20 mouse cellular contexts compared by ENCODE assay signal in the genomic region with DNA sequence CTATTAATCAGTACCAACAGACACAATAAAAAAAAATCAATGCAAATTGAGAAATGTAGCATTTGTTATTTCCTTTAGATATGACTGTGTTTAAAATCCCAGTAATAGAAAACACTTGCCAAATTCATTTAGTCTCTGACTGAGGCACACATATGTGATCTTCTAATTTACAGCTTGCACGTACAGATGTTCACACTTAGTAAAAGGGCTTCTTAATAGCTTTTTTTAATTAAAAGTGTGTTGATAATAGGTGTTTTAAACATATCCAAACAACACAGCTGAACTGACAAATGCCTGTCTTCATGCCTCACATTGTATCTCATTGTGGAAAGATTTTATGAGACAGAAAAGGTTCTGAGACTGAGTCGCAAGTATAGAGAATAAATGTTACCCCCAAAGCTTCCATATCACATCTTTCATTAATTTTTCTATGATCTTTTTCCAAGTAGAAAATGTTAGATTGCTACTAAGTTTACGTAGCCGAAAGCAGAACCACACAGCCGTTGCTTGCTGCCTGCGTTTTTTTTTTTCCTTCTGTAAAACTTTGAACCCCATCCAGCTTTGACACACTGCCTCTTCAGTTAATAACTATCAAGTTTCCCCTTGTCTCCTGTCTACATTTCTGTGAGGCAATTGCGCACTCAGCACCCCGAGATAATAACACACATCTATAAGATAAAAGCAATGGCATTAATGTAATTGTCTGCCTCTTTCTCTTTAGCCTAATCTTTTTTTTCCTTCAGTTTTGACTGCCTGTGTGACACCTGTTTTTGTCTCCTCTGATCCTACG.
DNase-seq lines count a peak whose midpoint lies in the region; ATAC-seq and TF ChIP-seq lines count a peak whose summit lies in the region.
"Had no signal": no experiment of that assay in that cellular context is flagged by ENCODE, and none has a peak within 500 bp of the region (broad histone marks: within the 10 kb centered on the region; RNA-seq: fewer than 3 reads in every experiment).

No protein-coding gene starts in this region.

- no peak for DNase-seq in forebrain, postnatal 0 days
- no peak for DNase-seq in forebrain, embryonic 11.5 days (ENCODE audit: low spot score)
- no peak for DNase-seq in limb, embryonic 10.5 days (ENCODE audit: low spot score)
- no peak for DNase-seq in kidney, postnatal 0 days (ENCODE audit: low spot score)
- no peak for DNase-seq in Muller cell, postnatal 12 days (ENCODE audit: inconsistent ontology term)
- no peak for DNase-seq in adrenal gland, postnatal 25 days
- DNase-seq: adrenal gland, postnatal 14 days; B cell, adult 2 months; cerebellum, adult 9-10 months; heart, postnatal 4 days; lung, adult 2 months; thymus, postnatal 4 days had no signal

- H3K9ac ChIP-seq in forebrain, postnatal 0 days = no peak overlapping the region
- H3K9ac ChIP-seq in forebrain, embryonic 11.5 days (ENCODE audit: low read length) = no peak overlapping the region
- no peak overlapping the region for H3K9ac ChIP-seq in limb, embryonic 12.5 days (replicated peaks)
- H3K9ac ChIP-seq in kidney, postnatal 0 days (ENCODE audit: low read depth, low read length) = no peak overlapping the region
- H3K9ac ChIP-seq: midbrain, embryonic 13.5 days had no signal

- H3K4me1 ChIP-seq in forebrain, postnatal 0 days (ENCODE audit: insufficient read depth) = no peaks in the 10 kb centered on the region
- H3K4me1 ChIP-seq in forebrain, embryonic 11.5 days (replicated peaks; ENCODE audit: control insufficient read depth, insufficient read depth, low read length) = no peaks in the 10 kb centered on the region
- H3K4me1 ChIP-seq in limb, embryonic 12.5 days (replicated peaks) = peaks cover 44% of the 10 kb centered on the region
- peaks cover 58% of the 10 kb centered on the region for H3K4me1 ChIP-seq in limb, embryonic 10.5 days
- H3K4me1 ChIP-seq in kidney, postnatal 0 days (replicated peaks; ENCODE audit: insufficient read depth, low read length) = peaks cover 8% of the 10 kb centered on the region; the same call in 1 of the 2 replicates
- H3K4me1 ChIP-seq: midbrain, embryonic 13.5 days had no signal

- 0 out of 2 replicates have a peak overlapping the region, but pooled peaks have one; percentile 8 for H3K4me2 ChIP-seq in forebrain, postnatal 0 days (ENCODE audit: low read depth)
- H3K4me2 ChIP-seq in forebrain, embryonic 11.5 days (ENCODE audit: low read depth, low read length, severe bottlenecking) = no peak overlapping the region
- H3K4me2 ChIP-seq in limb, embryonic 12.5 days = peak overlapping the region; percentile 6; the same call in 1 of the 2 replicates
- H3K4me2 ChIP-seq in kidney, postnatal 0 days (ENCODE audit: low read length) = peak overlapping the region; percentile 13
- H3K4me2 ChIP-seq: liver, embryonic 11.5 days; midbrain, embryonic 13.5 days had no signal

- no peak overlapping the region for H3K4me3 ChIP-seq in forebrain, postnatal 0 days (ENCODE audit: low read depth, low read length)
- no peak overlapping the region for H3K4me3 ChIP-seq in forebrain, embryonic 11.5 days (ENCODE audit: low read depth, low read length)
- H3K4me3 ChIP-seq in limb, embryonic 12.5 days (replicated peaks) = no peak overlapping the region
- no peak overlapping the region for H3K4me3 ChIP-seq in limb, embryonic 10.5 days
- no peak overlapping the region for H3K4me3 ChIP-seq in kidney, postnatal 0 days (replicated peaks; ENCODE audit: low read depth, low read length)
- H3K4me3 ChIP-seq: erythroblast, embryonic 14.5 days; midbrain, embryonic 13.5 days had no signal

- no peak for TF ChIP-seq CTCF in forebrain, postnatal 0 days (IDR thresholded peaks at IDR 0.05; ENCODE audit: low read depth)
- no peak for TF ChIP-seq CTCF in kidney, postnatal 0 days (IDR thresholded peaks at IDR 0.05; ENCODE audit: low read depth)

- no peaks in the 10 kb centered on the region for H3K36me3 ChIP-seq in forebrain, postnatal 0 days (ENCODE audit: insufficient read depth)
- H3K36me3 ChIP-seq in forebrain, embryonic 11.5 days (ENCODE audit: control insufficient read depth, insufficient read depth, low read length) = no peaks in the 10 kb centered on the region
- no peaks in the 10 kb centered on the region for H3K36me3 ChIP-seq in limb, embryonic 12.5 days
- H3K36me3 ChIP-seq in limb, embryonic 10.5 days = no peaks in the 10 kb centered on the region
- H3K36me3 ChIP-seq in kidney, postnatal 0 days (ENCODE audit: insufficient read depth, low read length) = no peaks in the 10 kb centered on the region
- H3K36me3 ChIP-seq: midbrain, embryonic 13.5 days had no signal

- ATAC-seq in forebrain, postnatal 0 days = no peak; the same call in 1 of the 2 replicates
- no peak for ATAC-seq in forebrain, embryonic 11.5 days (replicated peaks; ENCODE audit: low FRiP score)
- ATAC-seq in limb, embryonic 12.5 days (ENCODE audit: insufficient number of reproducible peaks, insufficient read depth, low FRiP score, low TSS enrichment, low read depth) = no peak
- no peak for ATAC-seq in kidney, postnatal 0 days (replicated peaks; ENCODE audit: low FRiP score, low read depth)
- ATAC-seq: activated CD4-positive, CD25-positive, alpha-beta regulatory T cell, adult 4 months; hindbrain, embryonic 16.5 days; midbrain, embryonic 13.5 days; Patski had no signal

- H3K27me3 ChIP-seq in forebrain, postnatal 0 days (ENCODE audit: insufficient read depth, low read length) = no peaks in the 10 kb centered on the region
- no peaks in the 10 kb centered on the region for H3K27me3 ChIP-seq in forebrain, embryonic 11.5 days (ENCODE audit: control insufficient read depth, insufficient read depth, low read length)
- no peaks in the 10 kb centered on the region for H3K27me3 ChIP-seq in limb, embryonic 12.5 days
- no peaks in the 10 kb centered on the region for H3K27me3 ChIP-seq in limb, embryonic 10.5 days (ENCODE audit: low read depth, poor library complexity, severe bottlenecking)
- no peaks in the 10 kb centered on the region for H3K27me3 ChIP-seq in kidney, postnatal 0 days (ENCODE audit: insufficient read depth, low read length)
- H3K27me3 ChIP-seq: midbrain, embryonic 13.5 days; Patski had no signal

- no peaks in the 10 kb centered on the region for H3K9me3 ChIP-seq in forebrain, postnatal 0 days (ENCODE audit: low read length)
- H3K9me3 ChIP-seq in forebrain, embryonic 11.5 days (ENCODE audit: control insufficient read depth, low read length) = no peaks in the 10 kb centered on the region
- H3K9me3 ChIP-seq in limb, embryonic 12.5 days = no peaks in the 10 kb centered on the region
- no peaks in the 10 kb centered on the region for H3K9me3 ChIP-seq in limb, embryonic 10.5 days (replicated peaks)
- no peaks in the 10 kb centered on the region for H3K9me3 ChIP-seq in kidney, postnatal 0 days (replicated peaks; ENCODE audit: low read length)
- H3K9me3 ChIP-seq: midbrain, embryonic 13.5 days had no signal

- no peak overlapping the region for H3K27ac ChIP-seq in forebrain, postnatal 0 days (ENCODE audit: low read depth, low read length)
- no peak overlapping the region for H3K27ac ChIP-seq in forebrain, embryonic 11.5 days (ENCODE audit: low read depth, low read length)
- H3K27ac ChIP-seq in limb, embryonic 12.5 days = no peak overlapping the region
- H3K27ac ChIP-seq in limb, embryonic 10.5 days = no peak overlapping the region
- H3K27ac ChIP-seq in kidney, postnatal 0 days = no peak overlapping the region
- H3K27ac ChIP-seq: macrophage; midbrain, embryonic 13.5 days had no signal

- WGBS in forebrain, postnatal 0 days = 29% methylated on average over 9 of the region's 9 CpGs
- WGBS in forebrain, embryonic 11.5 days = 63% methylated on average over 9 of the region's 9 CpGs
- WGBS in limb, embryonic 12.5 days = 13% methylated on average over 9 of the region's 9 CpGs
- 36% methylated on average over 9 of the region's 9 CpGs for WGBS in limb, embryonic 10.5 days
- WGBS in kidney, postnatal 0 days = 26% methylated on average over 9 of the region's 9 CpGs
